Mouse (Mus musculus): Measurements from ENCODE around the gene Nkain4. TPM values are rescaled to one million over a fixed set of nuclear protein-coding genes. Genes with fewer than 3 reads are reported as not detected.

The Nkain4 gene
- polyA plus RNA-seq, 1 experiment, result 3.0 TPM

DNA sequence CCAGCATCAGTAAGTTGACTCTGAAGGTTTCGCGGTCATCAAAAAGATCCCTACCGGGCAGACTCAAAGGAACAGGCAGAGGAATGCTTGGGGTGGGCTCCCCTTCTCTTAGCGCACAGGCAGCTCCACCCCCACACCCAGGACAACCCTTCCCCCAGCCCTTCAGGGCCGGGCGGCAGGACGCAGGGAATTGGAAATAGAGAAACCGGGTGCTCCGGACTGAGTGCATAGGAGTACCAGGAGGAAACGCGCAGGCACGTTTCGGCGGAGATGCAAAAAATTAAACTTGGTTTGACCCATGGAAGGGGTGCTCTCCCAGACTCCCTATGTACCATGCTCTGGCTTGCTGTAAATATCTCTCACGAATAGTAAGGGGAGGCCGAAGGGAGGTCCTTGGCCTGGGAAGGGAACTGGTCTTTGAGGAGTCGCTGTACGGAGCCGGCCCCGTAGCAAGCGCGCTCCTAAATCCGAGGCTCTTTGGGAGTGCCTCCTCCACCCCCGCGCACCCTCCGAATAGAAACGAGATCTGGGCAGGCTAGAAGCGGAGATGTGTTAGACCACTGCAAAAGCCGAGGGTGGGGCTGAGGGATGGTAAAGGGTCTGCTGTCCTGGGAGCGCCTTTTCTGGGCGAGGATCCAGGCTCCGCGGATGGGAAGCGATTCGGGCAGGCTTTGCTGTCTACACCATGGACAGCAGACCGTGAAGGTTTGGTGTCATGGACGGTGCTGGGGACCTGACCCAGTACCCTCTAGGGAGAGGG lies 63.2 kb downstream of the Nkain4 start:
- 5% methylated on average over 37 of the region's 37 CpGs for WGBS
- Histone ChIP-seq H3K36me3 (ENCODE audit: control insufficient read depth, insufficient read depth, low read length) (no peaks in the 10 kb centered on the region), H3K4me1 (ENCODE audit: control insufficient read depth, insufficient read depth, insufficient read length) (peaks cover 4% of the 10 kb centered on the region; the same call in 1 of the 2 replicates), H3K4me3 (ENCODE audit: extremely low read depth, insufficient read depth, insufficient read length) (no peak overlapping the region), H3K27me3 (ENCODE audit: control insufficient read depth, insufficient read depth, low read length) (peaks cover 27% of the 10 kb centered on the region), H3K27ac (ENCODE audit: insufficient read depth, low read length) (no peak overlapping the region)
- no peak for DNase-seq (ENCODE audit: low read depth in 1 of 2, low spot score in 2 of 2)
- TF ChIP-seq POLR2A (IDR thresholded peaks at IDR 0.05; ENCODE audit: low read depth, low read length), result no peak
- TF ChIP-seq CTCF (IDR thresholded peaks at IDR 0.05; ENCODE audit: extremely low read depth, insufficient read depth, insufficient read length, insufficient replicate concordance), result no peak

DNA sequence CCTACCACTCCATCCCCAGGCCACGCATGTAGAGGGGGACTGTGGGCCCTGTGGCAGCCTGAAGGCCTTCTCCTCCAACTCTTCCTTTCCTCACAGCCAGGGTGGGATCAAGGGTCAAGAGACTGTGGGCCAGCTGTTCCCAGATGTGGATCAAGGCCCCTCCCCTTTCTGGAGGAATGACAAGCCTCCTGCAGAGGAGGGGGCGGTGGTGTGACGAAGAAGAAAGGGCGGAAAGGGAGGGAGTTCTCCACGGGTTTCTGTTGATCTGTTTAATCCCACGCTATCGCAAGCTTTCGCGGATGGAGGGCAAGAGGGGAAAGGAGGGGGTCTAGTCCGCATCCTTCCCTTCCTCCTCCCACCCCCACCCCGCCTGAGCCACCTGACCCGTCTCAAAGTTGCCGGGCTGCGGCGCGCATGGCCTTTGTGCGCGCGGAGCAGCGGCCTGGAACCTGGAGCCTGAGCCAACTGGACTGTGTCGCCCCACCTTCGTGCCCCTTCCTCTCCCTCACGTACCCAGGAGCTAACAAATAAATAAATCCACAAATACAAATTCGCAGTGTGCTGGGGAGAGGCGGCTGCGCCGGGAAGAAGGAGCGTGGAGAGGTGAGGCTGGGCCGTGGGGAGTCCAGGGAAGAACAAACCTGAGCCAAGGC lies 64.0 kb downstream of the Nkain4 start:
- WGBS, result 7% methylated on average over 29 of the region's 29 CpGs
- TF ChIP-seq POLR2A (IDR thresholded peaks at IDR 0.05; ENCODE audit: low read depth, low read length) (no peak), CTCF (IDR thresholded peaks at IDR 0.05; ENCODE audit: extremely low read depth, insufficient read depth, insufficient read length, insufficient replicate concordance) (no peak)
- Histone ChIP-seq H3K36me3 (ENCODE audit: control insufficient read depth, insufficient read depth, low read length) (no peaks in the 10 kb centered on the region), H3K4me3 (ENCODE audit: extremely low read depth, insufficient read depth, insufficient read length) (no peak overlapping the region), H3K4me1 (ENCODE audit: control insufficient read depth, insufficient read depth, insufficient read length) (peaks cover 4% of the 10 kb centered on the region; the same call in 1 of the 2 replicates), H3K27ac (ENCODE audit: insufficient read depth, low read length) (no peak overlapping the region), H3K27me3 (ENCODE audit: control insufficient read depth, insufficient read depth, low read length) (peaks cover 27% of the 10 kb centered on the region)
- DNase-seq (ENCODE audit: low read depth in 1 of 2, low spot score in 2 of 2), result no peak

DNA sequence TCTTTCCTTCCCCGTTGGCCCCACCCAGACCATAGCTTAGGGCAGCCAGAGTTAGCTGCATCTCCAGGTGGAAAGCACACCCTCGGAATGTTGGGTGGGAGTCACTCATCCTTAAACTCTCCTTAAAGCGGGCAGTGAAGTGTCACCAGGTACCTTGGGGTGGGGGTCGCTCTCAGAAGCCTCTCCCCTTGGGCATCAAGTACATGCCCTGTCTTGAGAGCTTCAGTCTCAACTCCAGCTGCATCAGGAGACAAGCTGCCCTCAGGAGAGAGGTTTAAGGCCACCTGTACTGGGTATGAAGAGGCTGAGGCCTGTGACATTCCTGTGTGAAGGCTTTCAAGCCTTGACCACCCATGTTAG lies 64.6 kb downstream of the Nkain4 start:
- H3K4me3 ChIP-seq (ENCODE audit: extremely low read depth, insufficient read depth, insufficient read length), result no peak overlapping the region
- TF ChIP-seq CTCF (IDR thresholded peaks at IDR 0.05; ENCODE audit: extremely low read depth, insufficient read depth, insufficient read length, insufficient replicate concordance), result no peak
- no peak for TF ChIP-seq POLR2A (IDR thresholded peaks at IDR 0.05; ENCODE audit: low read depth, low read length)
- no peak overlapping the region for H3K27ac ChIP-seq (ENCODE audit: insufficient read depth, low read length)
- no peaks in the 10 kb centered on the region for H3K36me3 ChIP-seq (ENCODE audit: control insufficient read depth, insufficient read depth, low read length)
- whole genome bisulfite sequencing, result 35% methylated on average over 4 of the region's 4 CpGs
- H3K27me3 ChIP-seq (ENCODE audit: control insufficient read depth, insufficient read depth, low read length), result peaks cover 27% of the 10 kb centered on the region
- no peak for DNase-seq (ENCODE audit: low read depth in 1 of 2, low spot score in 2 of 2)
- peaks cover 4% of the 10 kb centered on the region; the same call in 1 of the 2 replicates for H3K4me1 ChIP-seq (ENCODE audit: control insufficient read depth, insufficient read depth, insufficient read length)

DNA sequence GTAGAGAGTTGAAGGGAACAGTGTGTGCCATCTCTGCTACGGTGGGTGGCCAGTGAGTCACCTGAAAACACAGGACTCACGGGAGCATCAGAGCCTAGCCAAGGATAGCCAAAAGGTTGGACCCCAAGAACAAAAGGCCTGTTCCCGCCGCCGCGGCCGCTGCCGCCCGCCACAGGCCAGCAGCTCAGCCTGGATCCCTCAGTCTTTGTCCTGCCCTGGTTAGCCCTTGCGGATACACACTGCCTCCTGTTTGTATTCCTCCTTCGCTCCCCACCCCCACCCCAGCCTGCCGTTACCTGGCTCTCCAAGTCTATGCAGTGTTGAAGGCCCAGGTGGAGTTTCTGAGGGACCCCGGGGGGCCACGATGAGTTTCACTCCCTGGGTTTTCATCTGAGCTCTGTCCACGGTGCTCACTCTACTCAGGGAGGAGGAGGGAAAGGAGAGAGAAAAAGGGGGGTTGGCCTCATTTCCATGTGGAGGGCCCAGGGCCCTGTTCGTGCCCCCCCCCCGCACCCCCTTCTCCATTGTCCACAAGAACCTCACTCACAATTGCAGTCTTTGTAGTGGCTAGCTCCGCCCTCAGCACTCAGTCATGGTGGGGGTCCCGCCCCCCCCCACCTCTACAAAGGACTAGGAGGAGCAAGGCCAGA lies 65.1 kb downstream of the Nkain4 start:
- peaks cover 25% of the 10 kb centered on the region for H3K27me3 ChIP-seq (ENCODE audit: control insufficient read depth, insufficient read depth, low read length)
- 21% methylated on average over 19 of the region's 19 CpGs for WGBS

DNA sequence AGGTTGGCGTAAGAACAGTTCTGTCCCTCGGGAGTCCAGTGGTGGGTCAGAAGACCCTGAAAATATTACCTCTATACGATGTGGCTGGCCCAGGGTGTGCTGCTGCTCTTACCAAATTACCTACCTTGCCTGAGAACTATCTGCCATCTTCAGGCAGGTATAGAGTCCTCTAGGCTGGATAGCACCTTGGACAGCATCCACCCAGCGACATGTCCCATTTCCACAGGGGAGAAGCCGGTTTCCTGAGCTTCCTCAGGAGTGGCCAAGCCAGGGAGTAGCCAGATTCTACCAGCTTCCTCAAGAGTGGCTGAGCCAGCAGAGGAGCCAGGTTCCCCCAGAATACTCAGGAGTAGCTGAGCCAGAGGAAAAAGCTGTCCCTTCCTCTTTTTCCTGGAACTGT lies 69.2 kb downstream of the Nkain4 start:
- Histone ChIP-seq H3K36me3 (ENCODE audit: control insufficient read depth, insufficient read depth, low read length) (no peaks in the 10 kb centered on the region), H3K27ac (ENCODE audit: insufficient read depth, low read length) (no peak overlapping the region), H3K4me1 (ENCODE audit: control insufficient read depth, insufficient read depth, insufficient read length) (no peaks in the 10 kb centered on the region), H3K4me3 (ENCODE audit: extremely low read depth, insufficient read depth, insufficient read length) (no peak overlapping the region), H3K27me3 (ENCODE audit: control insufficient read depth, insufficient read depth, low read length) (0 out of 2 replicates have a peak, but pooled peaks cover 2% of the 10 kb centered on the region)
- whole genome bisulfite sequencing, result 64% methylated on average over 5 of the region's 5 CpGs
- no peak for DNase-seq (ENCODE audit: low read depth in 1 of 2, low spot score in 2 of 2)
- no peak for TF ChIP-seq POLR2A (IDR thresholded peaks at IDR 0.05; ENCODE audit: low read depth, low read length)
- TF ChIP-seq CTCF (IDR thresholded peaks at IDR 0.05; ENCODE audit: extremely low read depth, insufficient read depth, insufficient read length, insufficient replicate concordance), result no peak

More for the DNA sequence above, 65.1 kb downstream of the Nkain4 start:
- Histone ChIP-seq H3K4me3 (ENCODE audit: extremely low read depth, insufficient read depth, insufficient read length) (no peak overlapping the region), H3K36me3 (ENCODE audit: control insufficient read depth, insufficient read depth, low read length) (no peaks in the 10 kb centered on the region), H3K27ac (ENCODE audit: insufficient read depth, low read length) (no peak overlapping the region), H3K4me1 (ENCODE audit: control insufficient read depth, insufficient read depth, insufficient read length) (peaks cover 4% of the 10 kb centered on the region; the same call in 1 of the 2 replicates)
- TF ChIP-seq POLR2A (IDR thresholded peaks at IDR 0.05; ENCODE audit: low read depth, low read length) (no peak), CTCF (IDR thresholded peaks at IDR 0.05; ENCODE audit: extremely low read depth, insufficient read depth, insufficient read length, insufficient replicate concordance) (no peak)
- no peak for DNase-seq (ENCODE audit: low read depth in 1 of 2, low spot score in 2 of 2)

Other genes with a start within 250 kb of the Nkain4 start
- gene Dido1, start 244.7 kb downstream of the Nkain4 start, polyA plus RNA-seq (2012; rRNA removed), result 11.4 and 12.5 TPM in 2 replicates
- gene Gid8, start 244.6 kb downstream of the Nkain4 start, polyA plus RNA-seq (2012; rRNA removed), result 21.1 and 22.8 TPM in 2 replicates
- 43.9 and 48.1 TPM in 2 replicates for gene Slc17a9, start 229.4 kb downstream of the Nkain4 start, polyA plus RNA-seq (2012; rRNA removed)
- not detected in 2 replicates for gene Bhlhe23, start 177.8 kb downstream of the Nkain4 start, polyA plus RNA-seq (2012; rRNA removed)
- 23.5 and 29.3 TPM in 2 replicates for gene Ythdf1, start 33.8 kb downstream of the Nkain4 start, polyA plus RNA-seq (2012; rRNA removed)
- gene Birc7, start 25.7 kb downstream of the Nkain4 start, polyA plus RNA-seq (2012; rRNA removed), result not detected in 2 replicates
- 33.9 and 34.8 TPM in 2 replicates for gene Arfgap1, start 12.5 kb upstream of the Nkain4 start, polyA plus RNA-seq (2012; rRNA removed)
- 1.9 and 2.1 TPM in 2 replicates for gene Col20a1, start 31.8 kb upstream of the Nkain4 start, polyA plus RNA-seq (2012; rRNA removed)
- not detected in 2 replicates for gene Chrna4, start 88.8 kb upstream of the Nkain4 start, polyA plus RNA-seq (2012; rRNA removed)
- gene Kcnq2, start 180.6 kb upstream of the Nkain4 start, polyA plus RNA-seq (2012; rRNA removed), result not detected in 2 replicates
- 0.05 TPM in 1 of 2 replicates, not detected in the other for gene Eef1a2, start 202.3 kb upstream of the Nkain4 start, polyA plus RNA-seq (2012; rRNA removed)
- 135 and 192 TPM in 2 replicates for gene Ppdpf, start 232.5 kb upstream of the Nkain4 start, polyA plus RNA-seq (2012; rRNA removed)
- 0.13 and 0.15 TPM in 2 replicates for gene Ptk6, start 248.1 kb upstream of the Nkain4 start, polyA plus RNA-seq (2012; rRNA removed)

All from spleen, adult 2 months (tissue).